Mouse (Mus musculus) urinary bladder, postnatal 4 days (tissue): ENCODE results near the gene Def6.

Source experiments
- DNase-seq, 2 experiments: peaks; one replicate each; pipeline ENCODE4 v3.0.0; 2021 to 2022; ENCODE audit warnings: low spot score in 2 of 2

The Def6 gene

GRCm38 (mm10) chr17:28207591-28208313, at the start of gene Def6:
Gene Def6 (plus strand): TSS chr17:28207778.
- DNase-seq = peak; percentile 80 to 83

DNA sequence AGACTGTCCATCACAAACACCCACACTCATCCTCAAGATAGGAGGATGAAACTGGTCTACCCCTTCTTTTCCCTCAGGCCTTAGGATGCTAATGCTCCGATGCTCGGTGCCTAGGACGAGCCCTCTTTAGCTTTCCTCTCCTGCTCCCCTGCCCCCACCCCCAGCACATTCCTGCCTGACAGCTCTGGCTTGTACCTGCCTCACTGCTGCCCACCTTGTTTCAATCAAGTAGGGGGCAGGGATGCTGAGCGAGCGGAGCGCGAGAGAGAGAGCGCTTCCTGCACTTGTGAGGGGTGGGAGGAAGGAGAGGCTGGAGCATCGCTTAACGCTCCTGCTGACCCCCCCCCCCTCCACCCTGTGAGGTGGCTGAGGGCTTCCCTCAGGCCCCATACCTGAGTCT, 47.2 kb upstream of the Def6 start:
- no peak for DNase-seq

GRCm38 (mm10) chr17:28161310-28161881, 46.2 kb upstream of the Def6 start:
- DNase-seq = no peak

DNA sequence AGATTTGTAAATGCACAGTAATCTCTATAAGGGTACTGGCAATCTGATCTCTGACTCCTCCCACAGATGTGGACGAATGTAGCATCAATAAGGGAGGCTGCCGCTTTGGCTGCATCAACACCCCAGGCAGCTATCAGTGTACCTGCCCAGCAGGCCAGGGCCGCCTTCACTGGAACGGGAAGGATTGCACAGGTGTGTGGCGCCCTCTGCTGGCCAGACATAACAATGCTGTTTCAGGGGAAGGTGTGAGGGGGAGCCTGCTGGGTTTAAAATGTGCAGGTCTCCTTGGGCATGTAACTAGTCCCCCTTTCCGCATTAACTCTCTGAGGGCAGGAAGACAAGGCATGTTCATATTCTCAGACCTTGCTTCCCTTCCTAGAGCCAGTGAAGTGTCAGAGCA, 43.9 kb upstream of the Def6 start:
- DNase-seq = peak; percentile 61 to 87

DNA sequence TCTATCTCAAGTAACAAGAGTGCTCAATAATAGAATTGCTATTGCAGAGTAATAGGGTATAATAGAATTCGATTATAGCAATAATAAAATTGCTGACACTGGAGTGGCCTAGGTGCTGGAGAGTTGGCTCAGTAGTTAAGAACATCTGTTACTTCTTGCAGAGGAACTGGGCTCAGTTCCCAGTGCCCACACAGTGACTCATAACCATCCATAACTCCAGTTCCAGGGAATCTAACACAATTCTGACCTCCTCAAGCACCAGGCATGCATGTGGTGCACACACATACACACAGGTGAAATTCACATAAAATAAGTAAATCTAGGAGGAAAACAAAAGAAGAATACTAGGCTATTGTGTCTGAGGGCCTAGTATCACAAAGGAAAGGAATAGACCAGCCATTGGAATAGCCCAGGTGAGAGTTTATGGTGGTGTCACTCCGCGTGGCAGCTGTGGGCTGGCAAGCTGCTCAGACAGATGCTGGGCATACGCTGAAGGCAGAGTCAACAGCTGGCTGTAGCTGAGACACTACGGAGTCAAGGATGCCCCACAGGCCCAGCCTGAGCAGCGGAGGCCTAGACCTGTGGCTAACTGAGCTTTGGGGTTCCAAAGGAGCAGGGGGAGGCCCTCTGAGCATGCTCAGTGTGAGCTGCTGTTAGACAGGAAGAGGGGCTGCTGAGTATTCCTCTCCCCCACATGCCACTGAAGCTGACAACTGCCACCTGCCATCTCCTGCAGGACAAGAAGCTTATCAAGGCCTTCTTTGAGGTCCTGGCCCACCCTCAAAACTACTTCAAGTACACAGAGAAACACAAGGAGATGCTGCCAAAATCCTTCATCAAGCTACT, 36.9 kb upstream of the Def6 start:
- DNase-seq = no peak

GRCm38 (mm10) chr17:28172690-28173089, 34.9 kb upstream of the Def6 start:
- no peak for DNase-seq

GRCm38 (mm10) chr17:28176775-28177539, 30.6 kb upstream of the Def6 start, which contains the start of gene Zfp523:
Gene Zfp523 (plus strand): TSS chr17:28177129.
- peak; percentile 91 to 93 for DNase-seq

DNA sequence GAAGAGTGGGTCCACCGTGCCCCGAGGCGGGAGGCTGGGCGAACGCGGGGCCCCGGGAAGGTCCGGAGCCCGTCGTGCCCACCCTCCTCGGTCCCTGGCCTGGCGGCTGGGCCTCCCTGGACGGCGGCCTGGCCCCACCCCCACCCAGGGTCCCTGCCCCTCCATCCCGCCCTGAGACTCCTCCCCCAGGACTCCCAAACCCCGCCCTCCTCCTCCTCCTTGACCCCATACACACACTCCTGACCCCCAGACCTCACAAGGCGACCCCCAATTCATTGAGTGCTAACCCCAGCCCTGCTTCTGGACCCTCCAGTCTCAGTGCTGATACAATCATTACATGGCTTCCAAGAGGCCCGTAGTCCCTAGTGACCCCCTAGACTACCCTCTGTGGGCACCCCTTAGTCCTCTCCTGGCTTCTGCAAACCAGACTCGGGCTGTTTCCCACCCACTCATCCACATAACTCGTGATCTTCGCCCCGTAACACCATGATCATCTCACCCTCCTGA, 30.0 kb upstream of the Def6 start:
- no peak for DNase-seq

GRCm38 (mm10) chr17:28180331-28180730, 27.2 kb upstream of the Def6 start:
- no peak for DNase-seq

DNA sequence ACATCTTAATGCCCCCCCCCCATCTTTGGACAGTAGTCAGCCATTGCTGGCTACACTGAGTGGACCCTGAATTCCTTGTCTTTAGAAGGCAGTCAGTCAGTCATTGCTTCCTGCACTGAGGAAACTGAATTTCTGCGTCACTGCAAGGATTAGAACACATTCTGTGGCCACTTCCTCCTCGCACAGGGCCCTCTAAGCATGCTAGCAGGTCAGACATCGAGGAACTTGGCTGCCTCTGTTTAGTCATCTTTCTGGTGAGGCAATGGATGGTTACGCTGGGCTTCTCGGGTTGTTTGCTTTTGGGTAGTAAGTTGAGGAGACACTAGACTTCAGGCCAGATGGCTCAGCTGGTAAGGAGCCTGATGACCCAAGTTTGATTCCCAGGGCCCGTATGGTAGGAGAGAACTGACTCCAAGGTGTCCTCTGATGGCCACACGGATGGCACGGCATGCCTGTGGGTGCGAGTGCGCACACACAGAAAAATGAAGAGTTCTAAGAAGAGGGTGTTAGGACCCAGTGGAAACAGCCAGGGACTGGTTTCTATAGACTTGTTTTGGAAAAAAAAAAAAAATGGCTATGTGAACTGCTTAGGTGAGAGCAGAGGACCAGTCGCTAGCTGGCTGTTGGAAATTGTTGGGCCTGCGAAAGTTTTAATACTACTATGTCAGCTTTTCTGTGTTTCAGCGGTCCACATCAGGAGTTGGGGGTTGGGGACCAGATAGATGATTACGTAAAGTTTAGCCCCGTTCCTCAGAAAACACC, 26.6 kb upstream of the Def6 start:
- DNase-seq = no peak

DNA sequence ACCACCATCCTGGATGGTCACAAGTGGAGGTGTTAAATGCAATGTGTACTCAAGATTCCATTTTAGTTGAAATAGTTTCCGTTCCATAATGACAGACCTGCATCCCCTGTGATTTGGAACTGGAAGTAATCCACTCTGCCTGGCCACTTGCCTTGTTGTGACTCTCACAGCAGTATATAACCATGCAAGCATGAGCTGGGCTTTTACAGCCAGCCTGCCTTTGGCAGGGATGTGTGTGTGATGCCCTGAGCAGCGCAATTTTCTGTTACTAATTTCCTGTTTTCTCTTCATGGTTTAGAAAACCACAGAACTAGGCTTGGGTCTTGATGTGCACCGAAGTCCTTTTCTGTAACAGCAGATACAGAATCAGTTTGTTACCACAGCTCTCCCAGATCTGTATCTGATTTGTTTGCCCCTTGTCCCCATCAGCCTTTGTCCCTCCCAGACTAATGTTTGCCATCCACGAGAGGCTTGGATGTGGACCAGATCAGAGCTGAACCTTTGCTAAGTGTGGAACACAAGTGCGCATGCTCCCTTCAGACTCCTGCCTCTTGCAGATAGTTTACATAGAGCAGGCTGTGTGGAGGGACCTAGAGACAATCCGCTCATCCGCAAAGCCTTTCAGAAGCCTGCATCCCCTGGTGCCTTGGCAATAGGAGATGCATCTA, 22.5 kb upstream of the Def6 start:
- no peak for DNase-seq

- no peak for DNase-seq
Measured at GRCm38 (mm10) chr17:28188313-28188712, 19.3 kb upstream of the Def6 start.

DNA sequence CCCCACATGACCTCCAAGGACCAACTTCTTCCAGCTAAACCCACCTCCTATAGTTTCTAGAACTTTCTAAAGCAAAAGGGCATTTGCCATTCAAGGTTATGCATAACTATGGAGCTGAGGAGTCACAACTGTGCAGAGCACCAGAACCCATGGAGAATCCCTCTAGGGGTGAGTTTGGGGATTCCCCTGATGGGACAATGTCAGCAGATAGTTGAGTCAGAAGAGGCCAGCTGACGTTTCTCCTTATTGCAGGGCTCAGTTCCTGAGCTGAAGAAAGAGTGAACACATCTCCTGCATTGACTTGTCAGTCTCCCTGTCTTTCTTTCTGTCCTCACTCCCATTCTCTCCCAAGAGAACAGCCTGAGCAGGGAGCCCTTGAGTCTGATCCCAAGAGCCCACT, 14.8 kb upstream of the Def6 start:
- no peak for DNase-seq

- no peak for DNase-seq
Measured at GRCm38 (mm10) chr17:28193559-28193958, 14.0 kb upstream of the Def6 start.

DNA sequence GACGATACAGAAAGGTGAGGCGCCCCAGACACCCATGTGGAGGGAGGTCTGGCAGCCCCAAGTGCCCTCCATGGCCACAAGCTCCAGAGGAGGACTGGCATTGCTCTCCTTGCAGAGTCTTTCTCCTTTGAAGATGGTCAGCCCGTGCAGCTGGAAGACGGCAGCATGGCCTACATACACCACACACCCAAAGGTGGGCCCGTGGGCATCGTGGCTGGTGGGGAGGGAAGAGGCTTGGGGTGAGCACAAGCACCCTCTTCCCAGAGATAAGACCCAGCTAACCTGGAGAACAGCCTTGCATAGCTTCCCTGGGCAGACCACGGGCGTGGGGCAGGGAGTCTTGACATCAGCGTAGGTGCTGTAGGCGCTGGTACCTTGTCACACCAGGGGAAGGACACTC, 12.5 kb upstream of the Def6 start:
- DNase-seq = no peak

- DNase-seq = no peak
Measured at GRCm38 (mm10) chr17:28197646-28198045, 9.9 kb upstream of the Def6 start.

DNA sequence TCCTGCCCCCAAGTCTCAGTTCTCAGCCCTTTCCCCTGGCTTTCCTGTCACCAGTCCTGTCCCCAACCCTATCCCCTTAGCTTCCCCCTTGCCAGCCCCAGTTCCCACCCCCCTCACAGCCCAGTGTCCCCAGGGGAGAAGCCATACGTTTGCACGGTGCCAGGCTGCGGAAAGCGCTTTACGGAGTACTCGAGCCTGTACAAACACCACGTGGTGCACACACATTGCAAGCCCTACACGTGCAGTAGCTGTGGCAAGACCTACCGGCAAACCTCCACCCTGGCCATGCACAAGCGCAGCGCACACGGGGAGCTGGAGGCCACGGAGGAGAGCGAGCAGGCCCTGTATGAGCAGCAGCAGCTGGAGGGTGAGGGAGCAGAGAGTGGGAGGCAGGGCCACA, 5.6 kb upstream of the Def6 start:
- no peak for DNase-seq

DNA sequence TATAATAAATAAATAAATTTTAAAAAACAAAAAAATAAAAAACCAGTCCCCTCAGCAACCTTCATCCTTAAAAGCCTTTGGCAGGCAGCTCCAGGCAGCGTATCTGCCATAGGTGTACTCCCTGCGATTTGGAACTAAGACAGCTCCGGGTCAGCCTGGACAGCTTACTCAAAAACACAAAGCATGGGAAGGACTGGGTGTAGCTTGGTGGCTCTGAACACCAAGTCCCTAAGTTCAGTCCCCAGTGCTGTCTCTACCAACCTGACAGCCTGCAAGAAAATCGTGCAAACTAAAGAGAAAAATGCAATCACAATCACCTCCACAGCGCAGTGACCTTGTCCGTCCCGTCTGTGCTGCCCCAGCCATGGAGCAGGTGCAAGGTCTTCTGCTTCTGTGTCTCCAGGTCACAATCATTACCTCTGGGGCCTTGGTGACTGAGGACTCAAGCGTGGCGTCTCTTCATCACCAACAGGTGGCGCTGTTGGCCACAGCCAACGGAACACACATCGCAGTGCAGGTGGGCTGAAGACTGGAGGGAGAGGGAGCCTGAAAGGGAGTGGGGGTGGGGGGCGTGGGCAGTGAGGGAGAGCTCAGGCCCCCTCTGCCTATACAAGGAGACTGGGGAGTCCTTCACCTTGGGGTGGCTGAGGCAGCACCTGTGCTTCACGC, 3.4 kb upstream of the Def6 start:
- no peak for DNase-seq

GRCm38 (mm10) chr17:28205443-28205842, 2.1 kb upstream of the Def6 start:
- no peak for DNase-seq

DNA sequence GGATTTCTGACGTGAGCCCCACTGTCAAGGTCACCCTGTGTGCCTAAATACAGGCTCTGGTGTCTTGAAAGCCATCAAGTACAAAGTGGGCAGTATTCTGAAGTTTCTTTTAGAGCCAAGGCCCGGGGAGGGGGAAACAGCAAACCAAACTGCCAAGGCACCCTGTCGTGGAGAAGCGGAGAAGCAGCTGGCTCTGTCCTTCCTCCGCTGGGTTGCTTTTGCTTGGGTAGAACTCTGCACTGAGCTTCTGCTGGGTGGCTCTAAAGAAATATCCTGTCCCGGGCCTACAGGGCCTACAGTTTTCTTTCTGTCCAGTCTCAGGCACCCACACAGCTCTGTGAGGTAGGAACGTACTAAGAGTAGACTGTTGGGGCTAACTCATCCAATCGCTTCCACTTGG, 486 bp upstream of the Def6 start:
- no peak for DNase-seq
